7 mouse cellular contexts compared by ENCODE assay signal in genomic region chr15:82987014-82987731, GRCm38 (mm10). TPM values are rescaled to one million over a fixed set of nuclear protein-coding genes. Genes with fewer than 3 reads are reported as not detected.
DNase-seq lines count a peak whose midpoint lies in the region; ATAC-seq lines count a peak whose summit lies in the region.

No protein-coding gene starts in this region.

- under 1% methylated on average over 38 of the region's 38 CpGs for WGBS in embryonic facial prominence, embryonic 15.5 days
- WGBS in hindbrain, embryonic 15.5 days, result 2% methylated on average over 38 of the region's 38 CpGs
- WGBS in midbrain, embryonic 10.5 days, result under 1% methylated on average over 38 of the region's 38 CpGs

- H3K36me3 ChIP-seq in embryonic facial prominence, embryonic 15.5 days, result no peaks in the 10 kb centered on the region
- H3K36me3 ChIP-seq in hindbrain, embryonic 15.5 days, result no peaks in the 10 kb centered on the region
- no peaks in the 10 kb centered on the region for H3K36me3 ChIP-seq in midbrain, embryonic 10.5 days

- peak overlapping the region; percentile 46 for H3K4me3 ChIP-seq in embryonic facial prominence, embryonic 15.5 days (replicated peaks)
- peak overlapping the region; percentile 44 for H3K4me3 ChIP-seq in hindbrain, embryonic 15.5 days
- peak overlapping the region; percentile 63 for H3K4me3 ChIP-seq in midbrain, embryonic 10.5 days

- H3K9me3 ChIP-seq in embryonic facial prominence, embryonic 15.5 days (replicated peaks), result no peaks in the 10 kb centered on the region
- no peaks in the 10 kb centered on the region for H3K9me3 ChIP-seq in hindbrain, embryonic 15.5 days
- no peaks in the 10 kb centered on the region for H3K9me3 ChIP-seq in midbrain, embryonic 10.5 days (replicated peaks)

- H3K27me3 ChIP-seq in embryonic facial prominence, embryonic 15.5 days, result peaks cover 7% of the 10 kb centered on the region
- H3K27me3 ChIP-seq in hindbrain, embryonic 15.5 days, result no peaks in the 10 kb centered on the region
- peaks cover 79% of the 10 kb centered on the region for H3K27me3 ChIP-seq in midbrain, embryonic 10.5 days (ENCODE audit: low read depth, poor library complexity, severe bottlenecking)

- H3K9ac ChIP-seq in embryonic facial prominence, embryonic 15.5 days, result peak overlapping the region; percentile 15; the same call in 1 of the 2 replicates
- H3K9ac ChIP-seq in hindbrain, embryonic 15.5 days, result peak overlapping the region; percentile 38

- H3K4me2 ChIP-seq in embryonic facial prominence, embryonic 15.5 days (replicated peaks), result peak overlapping the region; percentile 96
- H3K4me2 ChIP-seq in hindbrain, embryonic 15.5 days, result peak overlapping the region; percentile 87

- no peak for ATAC-seq in embryonic facial prominence, embryonic 15.5 days (ENCODE audit: insufficient number of reproducible peaks, low FRiP score, low TSS enrichment, low read depth)
- ATAC-seq in hindbrain, embryonic 15.5 days (ENCODE audit: low FRiP score, low read depth), result 0 out of 2 replicates have a peak, but pooled peaks have one; percentile 55

- H3K4me1 ChIP-seq in embryonic facial prominence, embryonic 15.5 days, result peaks cover 57% of the 10 kb centered on the region
- peaks cover 75% of the 10 kb centered on the region for H3K4me1 ChIP-seq in hindbrain, embryonic 15.5 days (replicated peaks)
- H3K4me1 ChIP-seq in midbrain, embryonic 10.5 days, result peaks cover 79% of the 10 kb centered on the region

- intact Hi-C loops in left cerebral cortex, postnatal 25 days (cut with DNase I), result no loop called here

- H3K27ac ChIP-seq in embryonic facial prominence, embryonic 15.5 days (replicated peaks), result no peak overlapping the region
- H3K27ac ChIP-seq in hindbrain, embryonic 15.5 days (replicated peaks), result no peak overlapping the region
- H3K27ac ChIP-seq in midbrain, embryonic 10.5 days (replicated peaks), result peak overlapping the region; percentile 79

- DNase-seq in spleen, adult 18-20 months, result peak; percentile 23 to 35
- no peak for DNase-seq in spleen, postnatal 14 days (ENCODE audit: low spot score in 2 of 2)
- DNase-seq in midbrain, embryonic 10.5 days (ENCODE audit: low spot score), result peak; percentile 64
- DNase-seq in urinary bladder, adult 2 months (ENCODE audit: low spot score), result no peak
- no peak for DNase-seq in left cerebral cortex, postnatal 25 days (ENCODE audit: low spot score in 2 of 2)

RNA-seq across cellular contexts. Expression of gene Tcf20, which starts 0.5 kb away (rescaled TPM):
- polyA plus RNA-seq in embryonic facial prominence, embryonic 15.5 days (2015; fragmentation: Nextera tagmentation; extraction: Ambion mirVana), result 10.5 and 11.1 TPM in 2 replicates
- polyA plus RNA-seq in hindbrain, embryonic 15.5 days (2015; fragmentation: Nextera tagmentation; extraction: Ambion mirVana), result 10.4 and 11.4 TPM in 2 replicates
- 7.5 and 8.4 TPM in 2 replicates for polyA plus RNA-seq in midbrain, embryonic 10.5 days (2016; fragmentation: Nextera tagmentation; extraction: Ambion mirVana)
- 15.0 and 21.0 TPM in 2 replicates for polyA plus RNA-seq in urinary bladder, adult 2 months (2012; rRNA removed)
- 100 to 1,000 TPM; 181 to 193 TPM for total RNA-seq in left cerebral cortex, postnatal 25 days (2021)

RNA-seq across cellular contexts. Expression of gene Nfam1, which starts 45.9 kb away (rescaled TPM):
- polyA plus RNA-seq in embryonic facial prominence, embryonic 15.5 days (2015; fragmentation: Nextera tagmentation; extraction: Ambion mirVana), result 5.2 and 6.1 TPM in 2 replicates
- polyA plus RNA-seq in hindbrain, embryonic 15.5 days (2015; fragmentation: Nextera tagmentation; extraction: Ambion mirVana), result 2.1 and 2.7 TPM in 2 replicates
- 4.3 and 4.6 TPM in 2 replicates for polyA plus RNA-seq in midbrain, embryonic 10.5 days (2016; fragmentation: Nextera tagmentation; extraction: Ambion mirVana)
- polyA plus RNA-seq in urinary bladder, adult 2 months (2012; rRNA removed), result 4.6 and 5.0 TPM in 2 replicates
- total RNA-seq in left cerebral cortex, postnatal 25 days (2021), result 1 to 10 TPM; 2.0 to 2.8 TPM

Comparison
In these comparisons a context has a peak if more than half of its experiments do, and no peak if none do; other contexts are left out.
1. DNase-seq: peak in spleen, adult 18-20 months (2 of 2) and midbrain, embryonic 10.5 days (single experiment); none in spleen, postnatal 14 days (0 of 2), urinary bladder, adult 2 months (single experiment) and left cerebral cortex, postnatal 25 days (0 of 2).
2. Peak in every context shown above with its lines, with median percentiles within 50 percentile points of each other: H3K4me3 ChIP-seq.